Mouse (Mus musculus) lung, postnatal 10 days (tissue): Measurements from ENCODE around the gene Glb1l3.
"Not testable (repeated sequence)": the region's sequence is repeated elsewhere in the genome, so short reads cannot be mapped to it uniquely, and the experiment has no call there.

Experiments used
- DNase-seq: peaks from one replicate; pipeline ENCODE4 v3.0.0; 2021

The Glb1l3 gene

GRCm38 (mm10) chr9:26860751-26861150 lies at the start of gene Glb1l3:
Gene Glb1l3 (minus strand): TSS chr9:26860890.
- peak; percentile 55 for DNase-seq

- DNase-seq: not testable (repeated sequence)
Measured at GRCm38 (mm10) chr9:26869856-26870255, 9.2 kb upstream of the Glb1l3 start.

- DNase-seq: no peak
Measured at GRCm38 (mm10) chr9:26831089-26831488, 29.6 kb downstream of the Glb1l3 start.

- DNase-seq: no peak
Measured at GRCm38 (mm10) chr9:26819942-26820341, 40.7 kb downstream of the Glb1l3 start.

- no peak for DNase-seq
Measured at GRCm38 (mm10) chr9:26808735-26809134, 52.0 kb downstream of the Glb1l3 start.

GRCm38 (mm10) chr9:26805935-26806666 lies 54.6 kb downstream of the Glb1l3 start, which contains the start of gene Glb1l2:
Gene Glb1l2 (minus strand): TSS chr9:26806468.
- peak; percentile 98 for DNase-seq

GRCm38 (mm10) chr9:26804321-26804720 lies 56.4 kb downstream of the Glb1l3 start:
- DNase-seq: peak; percentile 29

- no peak for DNase-seq
Measured at GRCm38 (mm10) chr9:26800357-26800756, 60.3 kb downstream of the Glb1l3 start.

- DNase-seq: no peak
Measured at GRCm38 (mm10) chr9:26798731-26799130, 62.0 kb downstream of the Glb1l3 start.

GRCm38 (mm10) chr9:26798205-26798604 lies 62.5 kb downstream of the Glb1l3 start:
- DNase-seq: no peak

- no peak for DNase-seq
Measured at GRCm38 (mm10) chr9:26792829-26793228, 67.9 kb downstream of the Glb1l3 start.

- no peak for DNase-seq
Measured at GRCm38 (mm10) chr9:26783414-26783975, 77.2 kb downstream of the Glb1l3 start.

GRCm38 (mm10) chr9:26778421-26778820 lies 82.3 kb downstream of the Glb1l3 start:
- no peak for DNase-seq

GRCm38 (mm10) chr9:26776122-26776902 lies 84.4 kb downstream of the Glb1l3 start:
- peak; percentile 61 for DNase-seq

GRCm38 (mm10) chr9:26775700-26776099 lies 85.0 kb downstream of the Glb1l3 start:
- DNase-seq: no peak

GRCm38 (mm10) chr9:26768181-26768580 lies 92.5 kb downstream of the Glb1l3 start:
- no peak for DNase-seq
